Mouse (Mus musculus): ENCODE data around the gene Get4.

DNA sequence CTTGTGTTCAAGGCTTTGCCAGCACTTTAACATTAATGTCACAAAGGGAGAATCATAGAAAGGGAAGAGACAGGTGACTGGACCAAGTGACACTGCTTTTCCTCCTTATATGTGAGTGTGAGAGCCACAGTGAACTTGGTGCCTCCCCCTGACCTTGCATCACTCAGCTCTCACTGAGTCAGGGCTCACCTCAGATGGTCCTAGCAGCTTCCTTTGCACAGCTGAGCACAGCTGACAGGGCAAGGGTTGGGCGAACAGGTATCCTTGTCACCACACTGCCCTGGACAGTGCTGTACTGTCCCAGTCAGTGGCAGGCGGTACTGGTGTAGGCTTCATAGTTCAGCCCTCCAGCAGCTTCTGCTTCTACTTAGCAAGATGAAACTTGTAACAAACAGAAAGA lies 24.5 kb upstream of the Get4 start:
- TF ChIP-seq POLR2A (IDR thresholded peaks at IDR 0.05; ENCODE audit: borderline replicate concordance, low read depth, low read length) (no peak), CTCF (IDR thresholded peaks at IDR 0.05; ENCODE audit: low read depth, low read length) (no peak)
